Mouse (Mus musculus) embryonic fibroblast, embryonic 13.5 days (primary cell): Measurements from ENCODE around the gene Ccdc106.

Experiments used
- CTCF ChIP-seq: IDR thresholded peaks from 2 replicates; pipeline ENCODE4 v1.5.1; 2011; ENCODE audit warnings: mild to moderate bottlenecking, control low read depth, low read length, moderate library complexity, borderline replicate concordance; ENCODE audit not compliant: insufficient read depth
- POLR2A ChIP-seq: IDR thresholded peaks from 2 replicates; pipeline ENCODE4 v1.6.1; 2011; ENCODE audit warnings: low read depth, mild to moderate bottlenecking, control low read depth, low read length, moderate library complexity

GRCm38 (mm10) chr7:4976832-4977231 lies 43.5 kb upstream of the Ccdc106 start:
- TF ChIP-seq POLR2A (no peak), CTCF (no peak)
